Mouse (Mus musculus): Measurements from ENCODE around the gene Cryzl2.

The Cryzl2 gene

GRCm38 (mm10) chr1:157525692-157526354 lies 67.4 kb downstream of the Cryzl2 start:
- no peak for DNase-seq (ENCODE audit: low spot score)

GRCm38 (mm10) chr1:157526625-157527024 lies 68.2 kb downstream of the Cryzl2 start:
- no peak for DNase-seq (ENCODE audit: low spot score)

DNA sequence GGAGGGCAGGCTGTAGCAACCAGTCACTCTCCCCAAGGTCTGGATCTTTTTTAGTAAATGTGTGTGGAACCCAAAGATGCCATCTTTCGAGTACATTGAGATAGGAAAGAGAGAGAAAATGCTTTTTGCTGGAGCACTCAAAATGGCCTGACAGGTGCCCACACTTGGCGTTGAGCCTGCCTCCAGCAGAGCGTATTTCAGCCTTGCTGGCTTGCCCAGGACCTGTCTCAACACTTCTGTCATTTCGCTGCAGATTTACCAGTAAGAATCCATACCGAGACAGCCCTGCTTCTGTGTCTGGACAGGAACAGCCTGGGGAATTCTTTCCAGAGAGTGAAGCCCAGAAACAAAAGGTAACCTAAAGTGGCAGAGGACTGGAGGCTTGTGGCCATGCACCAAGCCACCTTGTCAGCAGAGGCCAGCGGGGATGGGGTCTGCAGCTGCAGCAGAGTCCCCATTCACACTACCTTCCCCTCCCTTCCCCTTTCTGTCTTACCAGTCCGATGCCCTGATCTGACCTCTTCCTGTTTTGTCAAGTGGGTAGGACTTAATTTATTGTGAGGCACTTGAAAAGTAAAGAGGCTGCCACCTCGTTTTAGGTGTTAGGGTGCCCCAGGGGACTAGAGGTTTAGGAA lies 74.6 kb downstream of the Cryzl2 start:
- no peak for DNase-seq (ENCODE audit: low spot score)

DNA sequence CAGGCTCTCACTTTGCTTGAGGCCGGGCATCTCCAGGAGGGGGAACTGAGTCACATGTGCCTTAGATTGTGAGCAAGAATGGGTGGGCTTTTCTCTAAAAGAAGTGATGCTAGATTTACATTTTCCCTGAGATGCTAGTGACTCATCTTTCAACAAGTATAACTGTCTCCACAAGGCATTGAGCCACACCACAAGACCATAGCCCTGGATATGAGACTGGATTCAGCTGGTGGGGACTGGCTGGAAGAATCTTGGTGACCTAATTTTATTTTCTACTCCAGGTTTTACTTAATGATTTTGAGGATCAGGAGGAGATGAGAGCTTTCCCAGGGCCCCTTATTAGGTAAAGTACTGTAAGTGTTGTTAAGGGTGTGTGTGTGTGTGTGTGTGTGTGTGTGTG lies 77.2 kb downstream of the Cryzl2 start:
- no peak for DNase-seq (ENCODE audit: low spot score)

- DNase-seq (ENCODE audit: low spot score), result peak; percentile 61
Observed at GRCm38 (mm10) chr1:157536471-157536870, 78.1 kb downstream of the Cryzl2 start.

- DNase-seq (ENCODE audit: low spot score), result no peak
Observed at GRCm38 (mm10) chr1:157537636-157538035, 79.3 kb downstream of the Cryzl2 start.

Data from layer of hippocampus, adult 9-10 months (tissue).